ENCODE assay signal across 15 mouse cellular contexts in the genomic region with DNA sequence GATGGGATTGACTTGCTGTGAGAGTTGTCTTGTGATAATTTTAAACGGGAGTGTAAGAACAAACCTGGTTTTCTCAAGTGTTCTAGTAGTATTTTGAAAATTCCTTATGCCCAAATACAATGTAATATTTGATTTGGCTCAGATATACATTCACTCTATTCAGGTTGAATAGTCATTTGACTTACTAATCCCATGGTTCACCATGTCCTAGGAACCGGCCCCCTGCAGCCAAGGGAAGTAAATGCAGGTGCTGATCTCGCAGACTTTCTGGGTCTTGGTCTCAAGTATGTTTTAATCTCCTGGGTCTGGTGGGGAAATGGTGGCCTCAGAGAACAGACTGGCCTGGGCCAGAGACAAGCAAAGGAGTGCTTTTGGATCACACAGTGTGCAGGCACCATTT.
DNase-seq lines count a peak whose midpoint lies in the region; ATAC-seq and TF ChIP-seq lines count a peak whose summit lies in the region.
"Had no signal": no experiment of that assay in that cellular context is flagged by ENCODE, and none has a peak within 500 bp of the region (broad histone marks: within the 10 kb centered on the region; RNA-seq: fewer than 3 reads in every experiment).

No protein-coding gene starts in this region.

- peaks cover 14% of the 10 kb centered on the region for H3K4me1 ChIP-seq in heart, adult 2 months (ENCODE audit: control insufficient read depth, insufficient read depth, low read length)
- peaks cover 10% of the 10 kb centered on the region; the same call in 1 of the 2 replicates for H3K4me1 ChIP-seq in lung, postnatal 0 days (ENCODE audit: insufficient read depth, low read depth, low read length)
- H3K4me1 ChIP-seq in limb, embryonic 15.5 days: peaks cover 26% of the 10 kb centered on the region

- no peak overlapping the region for H3K4me3 ChIP-seq in heart, adult 2 months
- H3K4me3 ChIP-seq in lung, postnatal 0 days (ENCODE audit: low read depth, low read length): no peak overlapping the region
- H3K4me3 ChIP-seq in limb, embryonic 15.5 days: no peak overlapping the region
- H3K4me3 ChIP-seq: liver, embryonic 12.5 days had no signal

- no peak overlapping the region for H3K4me2 ChIP-seq in lung, postnatal 0 days (replicated peaks; ENCODE audit: low read depth, low read length)
- no peak overlapping the region for H3K4me2 ChIP-seq in limb, embryonic 15.5 days

- no peaks in the 10 kb centered on the region for H3K9me3 ChIP-seq in lung, postnatal 0 days (ENCODE audit: low read length)
- H3K9me3 ChIP-seq in limb, embryonic 15.5 days: no peaks in the 10 kb centered on the region
- H3K9me3 ChIP-seq: forebrain, embryonic 15.5 days; heart, embryonic 15.5 days; hindbrain, embryonic 15.5 days; liver, embryonic 12.5 days had no signal

- H3K27me3 ChIP-seq in heart, adult 2 months (ENCODE audit: control insufficient read depth, insufficient read depth, low read length): no peaks in the 10 kb centered on the region
- H3K27me3 ChIP-seq in lung, postnatal 0 days (replicated peaks; ENCODE audit: insufficient read depth, low read length): no peaks in the 10 kb centered on the region
- H3K27me3 ChIP-seq in limb, embryonic 15.5 days: no peaks in the 10 kb centered on the region
- H3K27me3 ChIP-seq: forebrain, embryonic 15.5 days; heart, embryonic 15.5 days; hindbrain, embryonic 15.5 days; liver, embryonic 12.5 days had no signal

- no peaks in the 10 kb centered on the region; the same call in 1 of the 2 replicates for H3K36me3 ChIP-seq in heart, adult 2 months (ENCODE audit: control insufficient read depth, insufficient read depth, low read length)
- H3K36me3 ChIP-seq in lung, postnatal 0 days (ENCODE audit: insufficient read depth, low read length): no peaks in the 10 kb centered on the region
- no peaks in the 10 kb centered on the region for H3K36me3 ChIP-seq in limb, embryonic 15.5 days
- H3K36me3 ChIP-seq: forebrain, embryonic 15.5 days; heart, embryonic 15.5 days; hindbrain, embryonic 15.5 days; liver, embryonic 12.5 days had no signal

- intact Hi-C loops in heart, adult 2 months (cut with DNase I): loop anchor here (2.0 to 10.0 kb wide), 10 partner anchors 40 to 503 kb away; a partner anchor contains a TSS
- intact Hi-C loops in heart, postnatal 14 days (cut with DNase I): loop anchor here (5.0 to 10.0 kb wide), 3 partner anchors 40 to 225 kb away; no protein-coding TSS in a partner anchor

- H3K9ac ChIP-seq in heart, adult 2 months (ENCODE audit: low read depth, low read length): no peak overlapping the region
- no peak overlapping the region for H3K9ac ChIP-seq in lung, postnatal 0 days (replicated peaks; ENCODE audit: low read depth)
- no peak overlapping the region for H3K9ac ChIP-seq in limb, embryonic 15.5 days
- H3K9ac ChIP-seq: forebrain, embryonic 15.5 days; heart, embryonic 15.5 days; hindbrain, embryonic 15.5 days; liver, embryonic 12.5 days had no signal

- no peak for ATAC-seq in lung, postnatal 0 days
- ATAC-seq in limb, embryonic 15.5 days (ENCODE audit: insufficient number of reproducible peaks, low FRiP score, low TSS enrichment, low read depth): no peak
- no peak for ATAC-seq in cerebellum, adult (ENCODE audit: insufficient number of reproducible peaks, low FRiP score, low TSS enrichment)
- ATAC-seq: forebrain, embryonic 15.5 days; liver, embryonic 12.5 days had no signal

- peak overlapping the region; percentile 57; the same call in 1 of the 2 replicates for H3K27ac ChIP-seq in heart, adult 2 months
- H3K27ac ChIP-seq in lung, postnatal 0 days (ENCODE audit: low read length): no peak overlapping the region; the same call in 1 of the 2 replicates
- H3K27ac ChIP-seq in limb, embryonic 15.5 days: peak overlapping the region; percentile 62
- H3K27ac ChIP-seq: forebrain, embryonic 15.5 days; hindbrain, embryonic 15.5 days; liver, embryonic 12.5 days had no signal

- no peak for TF ChIP-seq CTCF in heart, adult 2 months (IDR thresholded peaks at IDR 0.05)
- peak; percentile 45 for TF ChIP-seq CTCF in lung, postnatal 0 days (IDR thresholded peaks at IDR 0.05)

- no peak for DNase-seq in heart, adult 2 months
- no peak for DNase-seq in heart, postnatal 14 days
- DNase-seq in lung, postnatal 0 days (ENCODE audit: low spot score): peak; percentile 53
- DNase-seq in lung, postnatal 36 days: no peak
- DNase-seq in R1 (ENCODE audit: low read depth, low spot score): peak; percentile 21
- DNase-seq: adrenal gland, postnatal 10 days; cerebellum, postnatal 14 days; gastrocnemius, postnatal 25 days; right cerebral cortex, postnatal 14 days had no signal

- no peaks in the 10 kb centered on the region for H3K79me2 ChIP-seq in heart, adult 2 months (replicated peaks; ENCODE audit: control insufficient read depth, insufficient read depth, low read length)

- no peak for TF ChIP-seq POLR2A in heart, adult 2 months (IDR thresholded peaks at IDR 0.05; ENCODE audit: insufficient read depth, low read depth, low read length)

- WGBS in heart, adult 2 months: 56% methylated on average over 3 of the region's 3 CpGs
- WGBS in lung, postnatal 0 days: 65% methylated on average over 3 of the region's 3 CpGs
- 43% methylated on average over 3 of the region's 3 CpGs for WGBS in limb, embryonic 15.5 days

- TF ChIP-seq EP300 in heart, adult 2 months (IDR thresholded peaks at IDR 0.05; ENCODE audit: insufficient read depth, low read depth, low read length): no peak
- peak; percentile 28; the same call in 1 of the 2 replicates for TF ChIP-seq EP300 in lung, postnatal 0 days (IDR thresholded peaks at IDR 0.05)

Comparison
In these comparisons a context has a peak if more than half of its experiments do, and no peak if none do; other contexts are left out.
1. DNase-seq: peak in lung, postnatal 0 days (single experiment) and R1 (single experiment); none in heart, adult 2 months (0 of 2), heart, postnatal 14 days (0 of 2) and lung, postnatal 36 days (single experiment).